Mouse (Mus musculus) embryonic facial prominence, embryonic 14.5 days (tissue): ENCODE measurements around the gene Il1r1. TPM values are rescaled to one million over a fixed set of nuclear protein-coding genes. Genes with fewer than 3 reads are reported as not detected.

Source experiments
- ATAC-seq: fragments of 200-750 bp; cut with Nextera tagmentation; 2 replicates; pipeline ENCODE4 v1.8.0; 2017; ENCODE audit warnings: low read depth, moderate number of reproducible peaks, moderate TSS enrichment
- DNase-seq: peaks from one replicate; pipeline ENCODE4 v3.0.0-alpha.2; 2015; ENCODE audit warnings: low spot score
- H3K27ac ChIP-seq: fragments of 300-500 bp; sonication (generic); replicated peaks from 2 replicates; pipeline ENCODE4 v1.5.1; 2014; ENCODE audit warnings: low read depth, mild to moderate bottlenecking, low read length, moderate library complexity
- H3K27me3 ChIP-seq: fragments of 300-500 bp; sonication (generic); replicated peaks from 2 replicates; pipeline ENCODE4 v1.6.1; 2014; ENCODE audit warnings: low read length; ENCODE audit not compliant: control insufficient read depth, insufficient read depth
- H3K36me3 ChIP-seq: fragments of 300-500 bp; sonication (generic); 2 replicates; pipeline ENCODE4 v1.6.1; 2014; ENCODE audit warnings: low read length, mixed read lengths; ENCODE audit not compliant: control insufficient read depth, insufficient read depth
- H3K4me1 ChIP-seq: fragments of 300-500 bp; sonication (generic); 2 replicates; pipeline ENCODE4 v1.6.1; 2014; ENCODE audit warnings: antibody characterized with exemption, low read length; ENCODE audit not compliant: control insufficient read depth, insufficient read depth
- H3K4me2 ChIP-seq: fragments of 300-500 bp; sonication (generic); 2 replicates; pipeline ENCODE4 v1.6.1; 2014; ENCODE audit warnings: low read depth, mild to moderate bottlenecking, low read length, moderate library complexity, mixed read lengths
- H3K4me3 ChIP-seq: fragments of 300-500 bp; sonication (generic); 2 replicates; pipeline ENCODE4 v1.5.1; 2014; ENCODE audit warnings: low read depth, mild to moderate bottlenecking, low read length
- H3K9ac ChIP-seq: fragments of 300-500 bp; sonication (generic); 2 replicates; pipeline ENCODE4 v1.6.1; 2014; ENCODE audit warnings: low read depth, mild to moderate bottlenecking, low read length, moderate library complexity, mixed read lengths
- H3K9me3 ChIP-seq: fragments of 300-500 bp; sonication (generic); 2 replicates; pipeline ENCODE4 v1.6.1; 2016; ENCODE audit warnings: low read length; ENCODE audit not compliant: control insufficient read depth
- WGBS: fragments of 180-500 bp; shearing (Covaris S2); extraction: QIAGEN DNeasy Blood & Tissue Kit; methylation state at CpG from one replicate; pipeline ENCODE4 v1.1.7; 2014; 5-methylcytosine and 5-hydroxymethylcytosine counted together
- polyA plus RNA-seq: library from polyadenylated mRNA; unstranded; fragments of >200 nt; fragmentation: Nextera tagmentation; extraction: Ambion mirVana; gene quantifications from 2 replicates; pipeline ENCODE4 v1.2.1, GENCODE M21; 2014

The Il1r1 gene
- polyA plus RNA-seq, 1 experiment from 2014 or later: 9.6 TPM

DNA sequence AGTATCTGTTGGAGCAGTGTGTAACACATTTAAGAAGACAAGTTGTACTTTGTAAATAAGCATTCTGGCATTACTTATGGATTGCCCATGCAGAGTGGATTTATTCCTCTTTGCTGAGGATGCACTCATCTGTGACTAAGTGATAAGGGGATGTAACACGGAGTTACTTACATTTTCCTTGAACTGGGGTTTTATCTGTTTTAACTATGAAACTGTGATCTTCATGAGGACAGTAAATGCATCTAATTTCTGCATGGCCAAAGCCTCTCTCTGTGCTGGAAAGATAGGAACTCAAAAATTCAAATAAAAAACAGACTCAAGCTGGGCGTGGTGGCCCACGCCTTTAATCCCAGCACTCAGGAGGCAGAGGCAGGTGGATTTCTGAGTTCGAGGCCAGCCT lies 115.2 kb downstream of the Il1r1 start:
- H3K36me3 ChIP-seq: no peaks in the 10 kb centered on the region
- no peaks in the 10 kb centered on the region for H3K4me1 ChIP-seq
- DNase-seq: no peak
- no peaks in the 10 kb centered on the region for H3K9me3 ChIP-seq
- ATAC-seq: no peak
- H3K4me2 ChIP-seq: no peak overlapping the region
- no peak overlapping the region for H3K27ac ChIP-seq
- no peak overlapping the region for H3K4me3 ChIP-seq
- no peaks in the 10 kb centered on the region for H3K27me3 ChIP-seq
- 79% methylated on average over 4 of the region's 4 CpGs for WGBS
- H3K9ac ChIP-seq: no peak overlapping the region

DNA sequence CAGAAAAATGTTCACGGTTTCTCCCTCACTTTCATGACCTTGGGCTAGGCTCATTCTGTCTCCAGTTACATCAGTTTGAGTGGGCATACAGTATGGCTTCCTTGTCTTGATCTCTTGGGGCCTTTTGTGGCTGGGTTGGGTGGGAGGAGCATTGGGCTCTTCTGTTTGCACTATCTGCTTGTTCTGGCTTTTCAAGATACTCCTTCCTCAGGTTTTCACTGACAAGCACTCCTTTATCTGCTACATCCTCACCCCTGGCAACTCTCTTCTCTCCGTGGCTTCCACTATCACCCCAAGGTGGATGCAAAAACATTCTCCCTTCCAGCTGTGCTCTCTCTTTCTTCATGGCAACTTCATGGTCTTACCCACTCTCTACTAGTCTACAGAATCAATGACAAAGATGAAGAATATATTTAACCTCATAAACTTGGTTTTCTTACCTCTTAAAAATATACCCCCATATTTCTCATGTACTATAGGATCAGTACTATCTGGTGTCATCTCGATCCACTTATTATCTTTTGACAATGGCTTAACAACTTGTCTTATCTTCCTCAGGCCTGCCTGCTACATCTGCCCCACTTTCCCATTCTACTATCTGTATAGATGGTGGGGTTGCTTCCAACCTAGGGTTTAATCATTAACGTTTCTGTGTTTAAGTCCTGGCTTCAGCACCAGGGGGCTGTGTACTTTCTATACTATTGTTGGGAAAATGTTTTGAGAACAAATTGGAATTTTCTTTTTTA lies 127.5 kb downstream of the Il1r1 start:
- H3K36me3 ChIP-seq: no peaks in the 10 kb centered on the region
- no peaks in the 10 kb centered on the region for H3K9me3 ChIP-seq
- H3K27ac ChIP-seq: no peak overlapping the region
- no peak overlapping the region for H3K9ac ChIP-seq
- DNase-seq (no peak), ATAC-seq (no peak)
- H3K4me2 ChIP-seq: no peak overlapping the region
- no peaks in the 10 kb centered on the region for H3K4me1 ChIP-seq
- no peak overlapping the region for H3K4me3 ChIP-seq
- no peaks in the 10 kb centered on the region for H3K27me3 ChIP-seq
- WGBS: 75% methylated on average over 4 of the region's 4 CpGs

DNA sequence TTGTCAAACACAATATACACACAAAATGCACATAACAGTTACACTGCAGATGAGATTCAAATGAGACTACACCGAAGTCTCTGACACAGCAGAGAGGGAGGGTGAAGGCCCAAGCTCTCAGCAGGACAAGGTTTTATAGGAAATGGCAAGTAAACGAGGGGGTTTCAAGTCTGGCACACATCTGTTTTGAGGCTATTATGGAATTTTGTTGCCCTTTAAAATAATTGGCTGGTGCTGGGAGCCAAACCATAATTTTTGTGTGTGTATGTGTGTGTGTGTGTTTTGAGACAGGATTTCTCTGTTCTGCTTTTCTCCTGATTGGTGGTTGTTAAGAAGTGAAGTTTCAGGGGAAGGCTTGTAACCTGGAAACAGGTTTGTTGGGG lies 128.0 kb downstream of the Il1r1 start:
- ATAC-seq (no peak; the same call in 1 of the 2 replicates), DNase-seq (peak; percentile 77)
- no peaks in the 10 kb centered on the region for H3K4me1 ChIP-seq

DNA sequence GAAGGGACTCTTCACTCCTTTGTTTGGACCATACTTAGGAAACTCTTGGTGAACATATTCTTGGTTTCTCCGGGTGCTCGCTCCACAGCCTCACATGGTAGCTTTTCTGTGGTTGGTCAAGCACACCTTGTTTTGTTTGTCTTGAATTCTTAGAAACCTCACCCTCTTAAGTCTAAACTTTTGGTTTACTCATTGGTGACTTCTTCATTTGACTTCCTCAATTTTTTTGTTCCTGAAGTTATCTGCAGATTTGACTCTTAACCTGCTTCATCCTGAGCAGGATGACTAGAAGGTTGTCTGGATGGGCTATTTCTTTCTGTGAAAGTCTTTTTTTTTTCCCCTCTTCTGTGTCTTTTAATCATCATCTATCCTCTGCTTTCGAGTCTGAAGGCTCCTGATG lies 129.8 kb downstream of the Il1r1 start:
- Histone ChIP-seq H3K4me3 (no peak overlapping the region), H3K9ac (no peak overlapping the region), H3K9me3 (no peaks in the 10 kb centered on the region), H3K27ac (no peak overlapping the region), H3K4me1 (0 out of 2 replicates have a peak, but pooled peaks cover 5% of the 10 kb centered on the region), H3K36me3 (no peaks in the 10 kb centered on the region), H3K4me2 (no peak overlapping the region), H3K27me3 (no peaks in the 10 kb centered on the region)
- ATAC-seq (no peak), DNase-seq (no peak)
- 91% methylated on average over 3 of the region's 3 CpGs for WGBS

More for the DNA sequence above, 128.0 kb downstream of the Il1r1 start:
- Histone ChIP-seq H3K4me3 (no peak overlapping the region), H3K27ac (no peak overlapping the region), H3K9ac (no peak overlapping the region), H3K4me2 (no peak overlapping the region), H3K36me3 (no peaks in the 10 kb centered on the region), H3K9me3 (no peaks in the 10 kb centered on the region), H3K27me3 (no peaks in the 10 kb centered on the region)
- 31% methylated on average over 2 of the region's 2 CpGs for WGBS

DNA sequence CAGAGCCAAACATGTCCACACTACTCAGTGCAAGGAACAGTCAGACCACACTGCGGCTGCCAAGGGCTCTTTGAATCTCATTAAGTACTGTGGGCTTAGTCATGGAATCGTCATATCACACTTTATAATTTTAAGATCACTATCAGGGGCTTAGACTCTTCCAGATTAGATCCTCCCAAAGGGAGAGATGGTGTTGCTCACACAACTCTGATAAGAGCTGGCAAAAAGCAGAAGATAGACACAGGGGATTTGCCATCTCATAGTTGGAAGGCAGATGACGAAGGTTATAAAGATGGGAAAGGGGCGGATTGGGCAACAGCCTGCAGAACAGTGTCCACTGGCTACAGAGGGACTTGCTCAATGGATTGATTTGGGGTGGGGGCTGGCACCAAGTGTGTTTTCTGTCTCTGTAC lies 130.6 kb downstream of the Il1r1 start:
- ATAC-seq (no peak), DNase-seq (no peak)
- whole genome bisulfite sequencing: 85% methylated on average over 4 of the region's 4 CpGs

DNA sequence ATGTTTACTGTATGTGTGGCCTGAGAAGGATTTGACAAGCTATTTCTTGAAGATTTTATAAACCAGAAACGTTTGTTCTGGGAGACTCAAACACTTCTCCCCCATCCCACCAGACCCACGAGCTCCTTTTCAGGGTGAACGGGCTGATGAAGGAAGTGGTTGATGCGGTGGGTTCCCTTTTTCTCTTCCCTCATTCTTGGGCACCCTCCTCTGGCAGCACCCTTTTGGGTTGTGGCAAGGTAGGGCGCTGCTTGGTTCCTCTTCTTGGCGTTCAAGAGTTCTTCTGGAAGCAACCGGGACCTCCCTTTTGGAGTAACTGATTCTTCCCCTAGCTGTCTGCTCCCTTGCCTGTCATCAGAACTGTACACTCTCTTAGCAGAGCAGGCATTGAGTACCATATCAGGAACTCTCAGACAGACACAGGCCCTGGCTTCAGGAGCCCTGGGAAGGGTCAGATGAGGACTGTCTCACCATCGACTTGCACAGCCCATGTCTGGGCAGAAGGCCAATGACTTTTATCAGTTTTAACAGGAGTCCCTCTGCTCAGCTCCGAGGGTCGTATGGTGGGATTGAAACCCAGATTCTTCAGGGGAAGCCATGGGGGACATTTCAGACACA lies 131.1 kb downstream of the Il1r1 start:
- WGBS: 76% methylated on average over 10 of the region's 10 CpGs
- Histone ChIP-seq H3K4me1 (0 out of 2 replicates have a peak, but pooled peaks cover 6% of the 10 kb centered on the region), H3K36me3 (no peaks in the 10 kb centered on the region), H3K27ac (no peak overlapping the region), H3K27me3 (no peaks in the 10 kb centered on the region), H3K9me3 (no peaks in the 10 kb centered on the region), H3K4me3 (no peak overlapping the region), H3K9ac (no peak overlapping the region), H3K4me2 (no peak overlapping the region)
- DNase-seq: no peak
- no peak for ATAC-seq

More for the DNA sequence above, 130.6 kb downstream of the Il1r1 start:
- Histone ChIP-seq H3K4me2 (no peak overlapping the region), H3K36me3 (no peaks in the 10 kb centered on the region), H3K9me3 (no peaks in the 10 kb centered on the region), H3K27ac (no peak overlapping the region), H3K27me3 (no peaks in the 10 kb centered on the region), H3K4me1 (0 out of 2 replicates have a peak, but pooled peaks cover 6% of the 10 kb centered on the region), H3K4me3 (no peak overlapping the region), H3K9ac (no peak overlapping the region)

DNA sequence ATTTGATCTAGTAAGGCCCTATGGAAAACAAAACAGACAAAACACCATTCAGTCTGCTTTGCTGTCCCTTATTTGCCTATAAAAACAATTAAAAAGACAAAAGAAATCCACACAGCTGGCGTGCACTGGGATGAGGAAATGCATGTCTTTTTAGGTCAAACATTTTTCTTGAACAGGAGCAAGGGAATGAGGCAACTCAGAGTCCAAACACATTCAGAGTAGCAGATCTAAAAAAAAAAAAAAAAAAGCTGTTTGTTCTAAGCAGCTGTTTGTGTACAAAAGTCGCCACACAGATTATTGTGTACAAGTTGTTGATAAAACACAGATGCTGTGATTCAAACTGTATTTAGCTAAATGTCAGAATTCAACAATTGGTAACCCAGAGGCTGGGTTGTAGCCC lies 133.0 kb downstream of the Il1r1 start:
- Histone ChIP-seq H3K9me3 (no peaks in the 10 kb centered on the region), H3K9ac (no peak overlapping the region), H3K4me3 (no peak overlapping the region), H3K27ac (no peak overlapping the region), H3K4me2 (no peak overlapping the region), H3K4me1 (0 out of 2 replicates have a peak, but pooled peaks cover 6% of the 10 kb centered on the region), H3K36me3 (no peaks in the 10 kb centered on the region), H3K27me3 (no peaks in the 10 kb centered on the region)
- DNase-seq (peak; percentile 28), ATAC-seq (no peak)
- 40% methylated on average over 2 of the region's 2 CpGs for WGBS

DNA sequence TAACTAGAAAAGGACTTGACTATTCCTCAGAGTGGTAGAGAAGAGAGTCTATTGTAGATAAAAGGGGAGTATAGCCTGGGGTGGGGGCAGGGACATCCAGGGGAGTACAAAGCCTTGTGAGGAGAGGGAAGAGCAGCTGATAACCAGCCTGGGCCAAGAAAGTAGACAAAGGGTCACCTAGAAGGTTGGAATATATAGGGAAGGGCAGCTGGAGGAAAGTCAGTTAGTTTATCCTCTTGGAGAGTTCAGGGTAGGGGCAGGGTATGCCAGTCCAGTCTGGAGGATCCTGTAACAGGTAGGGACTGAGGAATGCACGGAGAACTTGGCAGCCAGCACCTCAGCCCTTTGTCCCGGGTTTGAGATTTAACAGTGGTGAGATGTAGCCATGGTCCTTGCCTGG lies 133.5 kb downstream of the Il1r1 start:
- DNase-seq (no peak), ATAC-seq (no peak)
- WGBS: 78% methylated on average over 2 of the region's 2 CpGs
- H3K9ac ChIP-seq: no peak overlapping the region
- H3K36me3 ChIP-seq: no peaks in the 10 kb centered on the region
- no peak overlapping the region for H3K4me3 ChIP-seq
- H3K27ac ChIP-seq: no peak overlapping the region
- no peak overlapping the region for H3K4me2 ChIP-seq
- no peaks in the 10 kb centered on the region for H3K27me3 ChIP-seq
- H3K4me1 ChIP-seq: 0 out of 2 replicates have a peak, but pooled peaks cover 6% of the 10 kb centered on the region
- H3K9me3 ChIP-seq: no peaks in the 10 kb centered on the region
